Mouse (Mus musculus) naive thymus-derived CD4-positive, alpha-beta T cell, adult 5 months (primary cell): ENCODE measurements around the gene Rasgrp4. TPM values are rescaled to one million over a fixed set of nuclear protein-coding genes. Genes with fewer than 3 reads are reported as not detected.

Experiments used
- polyA plus RNA-seq: library from polyadenylated mRNA; unstranded; fragments of 100-300 nt; shearing (Covaris generic); gene quantifications from one replicate; pipeline ENCODE4 v1.2.1, GENCODE M21; 2017

The Rasgrp4 gene
- polyA plus RNA-seq: 0.92 TPM

DNA sequence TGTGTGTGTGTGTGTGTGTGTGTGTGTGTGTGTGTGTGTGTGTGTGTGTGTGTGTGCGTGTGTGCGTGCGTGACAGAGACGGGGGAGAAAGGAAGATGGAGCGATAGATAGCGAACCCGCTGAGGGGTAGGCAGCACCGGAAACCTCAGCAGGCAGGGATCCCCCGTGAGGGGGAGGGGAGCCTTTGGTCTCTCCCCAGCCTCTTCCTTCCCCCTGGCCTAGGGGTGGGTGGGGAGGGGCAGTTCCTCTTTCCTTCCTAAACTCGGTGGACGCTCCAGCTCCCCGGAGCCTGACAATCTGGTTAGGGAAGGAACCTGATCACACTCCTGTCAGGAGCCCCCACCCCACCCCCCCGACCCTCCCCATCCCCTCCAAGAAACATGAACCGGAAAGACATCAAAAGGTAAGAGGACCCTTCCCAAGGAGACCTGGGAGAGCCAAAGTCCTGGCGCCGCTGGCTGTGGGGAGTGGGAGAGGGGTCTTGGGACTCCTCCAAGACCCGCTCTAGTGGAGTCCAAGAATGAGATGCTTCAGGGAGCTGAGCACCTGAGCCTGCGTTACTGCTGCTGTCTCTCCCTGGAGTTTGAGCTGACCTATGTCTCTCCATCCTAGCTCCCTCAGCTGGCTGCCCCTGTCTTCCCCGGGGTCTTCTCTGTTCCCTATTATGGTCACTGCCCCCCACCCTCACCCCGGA, at the start of gene Rasgrp4:
Gene Rasgrp4, plus strand, starts transcription at position 159 of the 694 bp plus-strand sequence.

DNA sequence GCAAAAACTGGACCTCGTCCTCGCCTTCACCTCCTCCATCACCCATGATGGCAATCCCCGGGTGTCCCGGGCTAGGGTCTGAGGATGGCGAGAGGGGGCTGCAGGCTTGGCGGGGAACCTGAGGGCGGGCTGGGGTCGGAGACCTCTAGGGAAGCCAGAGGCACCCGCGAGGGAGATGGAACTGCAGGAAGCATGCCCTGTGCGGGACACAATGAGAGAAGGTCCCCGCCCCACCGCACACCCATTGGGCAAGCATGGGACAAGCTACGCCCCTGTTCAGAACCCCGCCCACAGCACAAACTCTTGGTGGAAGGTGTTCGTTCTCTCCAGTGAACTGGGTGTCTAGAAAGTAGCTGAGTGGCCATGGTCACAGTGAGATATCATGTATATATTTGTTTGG, 9.7 kb upstream of the Rasgrp4 start, which contains the start of gene Ryr1:
Gene Ryr1, minus strand, starts transcription at position 210 of the 400 bp plus-strand sequence.

DNA sequence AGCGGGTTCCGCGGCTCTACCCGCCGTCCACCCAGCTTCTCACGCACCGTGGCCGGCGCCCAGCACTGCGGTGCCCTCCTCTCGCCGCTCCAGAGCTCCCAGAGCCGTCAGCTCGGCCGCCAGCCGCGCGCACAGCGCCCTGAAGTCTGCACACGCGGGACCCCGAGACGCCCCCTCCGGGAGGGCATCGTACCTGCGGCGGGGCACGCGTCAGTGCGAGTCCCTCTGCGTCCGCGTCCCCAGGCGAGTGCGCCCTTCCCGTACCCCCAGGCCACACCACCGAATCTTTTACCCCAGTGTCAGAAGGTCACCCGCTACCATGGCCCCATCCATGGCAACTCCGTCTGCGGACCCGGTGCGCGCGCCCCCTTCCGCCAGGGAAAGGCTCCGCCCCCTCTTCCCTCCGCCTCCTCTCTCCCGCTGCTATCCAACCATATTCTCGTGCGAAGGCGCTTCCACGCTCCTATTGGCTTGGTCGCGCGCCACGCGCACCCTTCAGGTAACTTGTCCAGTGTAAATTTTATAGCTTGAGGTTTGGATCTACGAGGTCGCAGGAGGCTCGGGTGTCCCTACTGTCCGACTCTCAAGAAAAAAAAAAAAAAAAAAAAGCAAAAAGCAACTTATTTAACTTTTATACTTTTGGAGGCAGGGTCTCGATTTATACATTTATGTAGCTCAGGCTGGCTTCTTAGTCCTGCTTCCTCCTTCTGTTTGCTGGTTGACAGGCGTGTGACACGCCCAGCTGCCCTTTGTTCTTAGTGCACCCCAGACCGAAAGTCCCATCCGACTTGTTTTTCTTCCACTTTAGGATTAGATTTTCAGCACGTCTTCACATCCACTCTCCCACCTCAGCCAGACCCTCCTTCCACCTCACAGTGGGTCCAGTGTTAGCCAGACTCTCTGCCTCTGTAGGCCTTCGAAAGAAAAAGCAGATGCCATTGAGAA, 21.5 kb downstream of the Rasgrp4 start, which contains the start of gene Fam98c:
Gene Fam98c, minus strand, starts transcription at position 397 of the 945 bp plus-strand sequence.

GRCm38 (mm10) chr7:29170066-29170754, 35.6 kb downstream of the Rasgrp4 start, which contains the start of the genes Ggn and Spred3:
TSS of gene Ggn (plus strand) at chr7:29170210.
TSS of gene Spred3 (minus strand) at chr7:29170411.

GRCm38 (mm10) chr7:29180077-29180853, 45.6 kb downstream of the Rasgrp4 start, which contains the start of gene Psmd8:
TSS of gene Psmd8 (minus strand) at chr7:29180701.

Other genes with a start within 250 kb of the Rasgrp4 start
- 297 TPM for gene Actn4, start 172.5 kb upstream of the Rasgrp4 start, polyA plus RNA-seq
- 355 TPM for gene Eif3k, start 153.0 kb upstream of the Rasgrp4 start, polyA plus RNA-seq
- gene Map4k1, start 152.8 kb upstream of the Rasgrp4 start, polyA plus RNA-seq: 107 TPM
- gene Ryr1, start 9.7 kb upstream of the Rasgrp4 start, polyA plus RNA-seq: 0.02 TPM
- 72.0 TPM for gene Fam98c, start 21.4 kb downstream of the Rasgrp4 start, polyA plus RNA-seq
- 0.14 TPM for gene Ggn, start 35.4 kb downstream of the Rasgrp4 start, polyA plus RNA-seq
- not detected for gene Spred3, start 35.6 kb downstream of the Rasgrp4 start, polyA plus RNA-seq
- 210 TPM for gene Psmd8, start 45.9 kb downstream of the Rasgrp4 start, polyA plus RNA-seq
- gene Catsperg1, start 79.2 kb downstream of the Rasgrp4 start, polyA plus RNA-seq: 1.3 TPM
- gene Kcnk6, start 97.7 kb downstream of the Rasgrp4 start, polyA plus RNA-seq: 0.42 TPM
- 40.5 TPM for gene Yif1b, start 103.5 kb downstream of the Rasgrp4 start, polyA plus RNA-seq
- 2.0 TPM for gene 2200002D01Rik, start 113.6 kb downstream of the Rasgrp4 start, polyA plus RNA-seq
- gene Spint2, start 147.1 kb downstream of the Rasgrp4 start, polyA plus RNA-seq: 154 TPM
- gene Ppp1r14a, start 154.5 kb downstream of the Rasgrp4 start, polyA plus RNA-seq: not detected
- gene Dpf1, start 169.1 kb downstream of the Rasgrp4 start, polyA plus RNA-seq: not detected